Comparison of ENCODE assay signal across 1 mouse cellular context in the genomic region with DNA sequence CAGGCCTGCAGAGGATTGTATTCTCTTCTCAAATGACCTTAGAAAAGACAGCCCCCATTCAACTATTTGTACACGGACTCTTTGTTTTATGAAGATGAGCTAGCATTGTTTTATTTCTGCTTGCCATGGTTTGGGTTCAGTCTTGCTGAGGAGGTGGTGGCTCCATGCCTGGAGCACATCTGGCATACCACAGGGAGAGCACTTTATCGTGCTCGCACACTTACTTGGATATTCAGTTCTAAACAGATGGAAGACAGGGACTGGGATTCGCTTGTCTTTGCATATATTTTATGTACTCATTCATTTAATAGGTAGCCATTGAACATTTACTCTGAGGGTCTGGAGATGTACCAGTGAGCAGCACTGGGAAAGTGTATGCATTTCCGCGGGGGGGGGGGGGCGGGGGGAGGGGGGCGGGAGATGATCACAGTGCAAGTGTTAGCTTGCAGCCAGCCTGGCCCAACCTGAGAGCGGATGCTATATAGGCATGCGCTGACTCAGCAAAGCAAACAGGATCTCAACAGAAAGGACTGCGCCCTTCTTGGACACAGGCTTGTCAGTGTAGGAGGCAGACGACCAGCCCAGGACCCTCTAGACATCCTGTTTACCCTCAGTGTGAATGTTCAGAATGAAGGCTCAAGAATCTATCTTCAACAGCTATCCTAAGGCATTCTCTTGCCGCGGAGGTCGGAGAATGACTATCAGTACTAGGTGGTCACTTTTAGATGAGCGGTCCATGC.
TF ChIP-seq lines count a peak whose summit lies in the region.

No protein-coding gene starts in this region.

TF ChIP-seq in CH12.LX, 34 proteins besides CTCF, POLR2A, EP300 and RAD21:
- TF ChIP-seq MAFK (IDR thresholded peaks at IDR 0.05; ENCODE audit: insufficient replicate concordance, low read length) = peak; percentile 67; the same call in 1 of the 2 replicates
- TF ChIP-seq IRF4 (IDR thresholded peaks at IDR 0.05; ENCODE audit: low read depth, low read length) = no peak
- TF ChIP-seq PAX5 (IDR thresholded peaks at IDR 0.05; ENCODE audit: low read length) = no peak
- no peak for TF ChIP-seq SMC3 (IDR thresholded peaks at IDR 0.05; ENCODE audit: low read depth, low read length)
- no peak for TF ChIP-seq SIN3A (IDR thresholded peaks at IDR 0.05; ENCODE audit: low read length)
- no peak for TF ChIP-seq BHLHE40 (IDR thresholded peaks at IDR 0.05; ENCODE audit: low read depth, low read length)
- no peak for TF ChIP-seq TCF12 (IDR thresholded peaks at IDR 0.05; ENCODE audit: low read depth, low read length)
